Mouse (Mus musculus): Measurements from ENCODE around the gene Atp6v0c. TPM values are rescaled to one million over a fixed set of nuclear protein-coding genes. Genes with fewer than 3 reads are reported as not detected.

Atp6v0c gene
- polyA plus RNA-seq, 2 experiments, result 236 to 326 TPM

DNA sequence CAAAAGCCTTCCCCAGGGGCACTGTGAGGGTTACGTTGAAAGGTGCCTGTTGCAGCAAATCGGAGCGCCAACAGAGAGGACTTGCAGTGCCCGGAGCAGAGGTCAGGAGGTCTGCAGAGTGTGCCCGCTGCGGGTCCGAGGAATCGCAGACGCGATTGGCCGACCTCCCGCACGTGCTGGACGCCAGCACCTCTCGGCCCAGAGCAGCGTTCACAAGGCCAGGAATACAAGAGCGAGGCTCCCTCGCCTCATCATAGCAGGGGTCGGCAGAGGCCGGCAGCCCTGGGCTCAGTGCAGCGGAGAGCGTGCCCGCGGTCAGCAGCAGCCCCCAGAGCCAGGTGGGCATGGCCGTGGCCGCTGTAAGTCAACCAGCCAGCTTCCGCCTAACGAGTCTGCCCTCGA lies 39.1 kb upstream of the Atp6v0c start:
- DNase-seq (ENCODE audit: low read depth in 3 of 3, low spot score in 3 of 3) (no peak), ATAC-seq (ENCODE audit: insufficient read depth) (peak; percentile 5)
- TF ChIP-seq EP300 (IDR thresholded peaks at IDR 0.05; ENCODE audit: low read depth) (no peak), CTCF (IDR thresholded peaks at IDR 0.05; ENCODE audit: low read depth) (no peak)
- Histone ChIP-seq H3K9me3 (ENCODE audit: control insufficient read depth, low read length) (no peaks in the 10 kb centered on the region), H3K27me3 (ENCODE audit: control insufficient read depth, insufficient read depth, low read length) (peaks cover 3% of the 10 kb centered on the region; the same call in 1 of the 2 replicates), H3K27ac (peak overlapping the region; percentile 95), H3K36me3 (replicated peaks; ENCODE audit: control insufficient read depth, insufficient read depth, low read depth) (no peaks in the 10 kb centered on the region), H3K4me1 (replicated peaks; ENCODE audit: control insufficient read depth in 2 of 2, insufficient read depth in 2 of 2, low read length in 1 of 2) (peaks cover 63 to 71% of the 10 kb centered on the region in 2 experiments), H3K4me2 (ENCODE audit: low read depth) (peak overlapping the region; percentile 97), H3K4me3 (ENCODE audit: insufficient read depth in 1 of 2, low read depth in 2 of 2, low read length in 2 of 2) (peak overlapping the region; percentile 42 to 67), H3K9ac (replicated peaks) (peak overlapping the region; percentile 76)
- 7% methylated on average over 29 of the region's 29 CpGs for WGBS (ENCODE audit: insufficient replicate concordance)

- ATAC-seq (ENCODE audit: insufficient read depth), result no peak
- H3K27ac ChIP-seq, result peak overlapping the region; percentile 95
- WGBS (ENCODE audit: insufficient replicate concordance), result 64% methylated on average over 34 of the region's 34 CpGs
Measured at GRCm38 (mm10) chr17:24207768-24208640, 38.5 kb upstream of the Atp6v0c start.

DNA sequence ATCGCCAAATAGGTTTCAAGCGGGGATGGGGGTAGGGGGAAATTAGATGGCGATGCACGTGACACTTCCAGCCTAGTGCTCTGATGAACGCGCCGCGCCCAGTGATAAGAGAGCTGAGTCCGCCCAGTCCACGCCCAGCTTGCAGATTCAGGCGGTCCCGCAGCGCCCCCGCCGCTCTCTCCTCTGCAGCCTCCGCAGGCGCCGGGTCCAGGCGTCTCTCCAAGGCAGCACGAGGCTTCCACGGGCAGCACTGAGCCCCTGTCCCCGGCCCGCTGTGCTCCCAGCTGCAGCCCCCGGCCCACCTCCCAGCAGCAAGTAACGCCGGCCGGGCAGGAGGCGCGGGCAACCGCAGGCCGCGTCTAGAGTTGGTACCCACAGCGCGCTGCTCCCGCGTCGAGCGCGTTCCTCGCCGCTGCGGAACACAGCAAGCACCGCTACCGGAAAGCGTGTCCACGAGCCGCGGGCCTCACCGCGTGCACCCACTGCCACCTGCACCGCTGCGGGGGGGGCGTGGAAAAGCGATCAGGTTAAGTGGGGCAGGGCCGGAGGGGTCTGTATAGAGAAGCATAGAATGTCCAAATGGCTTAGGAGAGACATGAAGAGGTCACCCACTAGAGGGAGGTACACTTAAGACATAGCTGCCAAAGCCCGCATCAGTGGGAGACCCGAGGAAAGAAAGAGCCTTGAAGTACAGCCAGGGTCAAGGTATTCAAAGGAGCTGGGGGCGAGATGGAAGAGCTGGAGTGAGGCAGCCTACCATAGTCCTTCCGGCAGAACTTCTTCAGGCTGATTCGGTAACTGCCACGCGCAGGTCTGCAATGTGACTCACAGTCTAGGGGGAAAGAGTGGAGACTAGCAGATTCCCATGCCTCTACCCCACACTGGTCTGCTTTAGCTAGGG lies 37.2 kb upstream of the Atp6v0c start:
- Histone ChIP-seq H3K4me2 (ENCODE audit: low read depth) (peak overlapping the region; percentile 97), H3K9me3 (ENCODE audit: control insufficient read depth, low read length) (no peaks in the 10 kb centered on the region), H3K4me1 (replicated peaks; ENCODE audit: control insufficient read depth in 2 of 2, insufficient read depth in 2 of 2, low read length in 1 of 2) (peaks cover 76 to 78% of the 10 kb centered on the region in 2 experiments), H3K36me3 (replicated peaks; ENCODE audit: control insufficient read depth, insufficient read depth, low read depth) (no peaks in the 10 kb centered on the region; the same call in 1 of the 2 replicates), H3K27me3 (ENCODE audit: control insufficient read depth, insufficient read depth, low read length) (no peaks in the 10 kb centered on the region), H3K4me3 (ENCODE audit: insufficient read depth in 1 of 2, low read depth in 2 of 2, low read length in 2 of 2) (peak overlapping the region; percentile 67 to 70), H3K27ac (peak overlapping the region; percentile 88), H3K9ac (replicated peaks) (peak overlapping the region; percentile 81)
- peak; percentile 42 for ATAC-seq (ENCODE audit: insufficient read depth)
- WGBS (ENCODE audit: insufficient replicate concordance), result 4% methylated on average over 60 of the region's 62 CpGs
- DNase-seq (ENCODE audit: low read depth in 3 of 3, low spot score in 3 of 3), result peak; percentile 73 to 78 (median 73)
- 0 out of 2 replicates have a peak, but pooled peaks have one; percentile 18 for TF ChIP-seq EP300 (IDR thresholded peaks at IDR 0.05; ENCODE audit: low read depth)
- peak; percentile 54 for TF ChIP-seq CTCF (IDR thresholded peaks at IDR 0.05; ENCODE audit: low read depth)

More at GRCm38 (mm10) chr17:24207768-24208640, 38.5 kb upstream of the Atp6v0c start:
- Histone ChIP-seq H3K4me3 (ENCODE audit: insufficient read depth in 1 of 2, low read depth in 2 of 2, low read length in 2 of 2) (peak overlapping the region; percentile 42 to 67; a peak in 3 of 4 replicates), H3K36me3 (replicated peaks; ENCODE audit: control insufficient read depth, insufficient read depth, low read depth) (no peaks in the 10 kb centered on the region), H3K4me1 (replicated peaks; ENCODE audit: control insufficient read depth in 2 of 2, insufficient read depth in 2 of 2, low read length in 1 of 2) (peaks cover 69 to 75% of the 10 kb centered on the region in 2 experiments), H3K9ac (replicated peaks) (peak overlapping the region; percentile 76), H3K4me2 (ENCODE audit: low read depth) (peak overlapping the region; percentile 97), H3K27me3 (ENCODE audit: control insufficient read depth, insufficient read depth, low read length) (peaks cover 3% of the 10 kb centered on the region; the same call in 1 of the 2 replicates), H3K9me3 (ENCODE audit: control insufficient read depth, low read length) (no peaks in the 10 kb centered on the region)
- TF ChIP-seq CTCF (IDR thresholded peaks at IDR 0.05; ENCODE audit: low read depth) (no peak), EP300 (IDR thresholded peaks at IDR 0.05; ENCODE audit: low read depth) (no peak)
- no peak for DNase-seq (ENCODE audit: low read depth in 3 of 3, low spot score in 3 of 3)

- H3K4me2 ChIP-seq (ENCODE audit: low read depth), result peak overlapping the region; percentile 97
- ATAC-seq (ENCODE audit: insufficient read depth), result peak; percentile 20
- 6% methylated on average over 15 of the region's 15 CpGs for whole genome bisulfite sequencing (ENCODE audit: insufficient replicate concordance)
Measured at GRCm38 (mm10) chr17:24205908-24206361, 36.4 kb upstream of the Atp6v0c start.

More at GRCm38 (mm10) chr17:24205908-24206361, 36.4 kb upstream of the Atp6v0c start:
- H3K27ac ChIP-seq, result peak overlapping the region; percentile 88
- no peak for TF ChIP-seq EP300 (IDR thresholded peaks at IDR 0.05; ENCODE audit: low read depth)
- TF ChIP-seq CTCF (IDR thresholded peaks at IDR 0.05; ENCODE audit: low read depth), result no peak
- peak overlapping the region; percentile 81 for H3K9ac ChIP-seq (replicated peaks)
- H3K27me3 ChIP-seq (ENCODE audit: control insufficient read depth, insufficient read depth, low read length), result no peaks in the 10 kb centered on the region
- H3K4me1 ChIP-seq (replicated peaks; ENCODE audit: control insufficient read depth in 2 of 2, insufficient read depth in 2 of 2, low read length in 1 of 2), result peaks cover 80 to 82% of the 10 kb centered on the region in 2 experiments
- H3K36me3 ChIP-seq (replicated peaks; ENCODE audit: control insufficient read depth, insufficient read depth, low read depth), result no peaks in the 10 kb centered on the region; the same call in 1 of the 2 replicates
- no peaks in the 10 kb centered on the region for H3K9me3 ChIP-seq (ENCODE audit: control insufficient read depth, low read length)
- peak overlapping the region; percentile 67 to 70 for H3K4me3 ChIP-seq (ENCODE audit: insufficient read depth in 1 of 2, low read depth in 2 of 2, low read length in 2 of 2)
- DNase-seq (ENCODE audit: low read depth in 3 of 3, low spot score in 3 of 3), result peak in 1 of 3 experiments; percentile 59

Measured in liver, embryonic 14.5 days (tissue).